Mouse (Mus musculus) stomach, postnatal 0 days (tissue): ENCODE data around the gene Trim37. TPM values are rescaled to one million over a fixed set of nuclear protein-coding genes. Genes with fewer than 3 reads are reported as not detected.
A peak's percentile ranks its signal among the peaks of the same experiment; 100 is the strongest.
"Not testable (repeated sequence)": the region's sequence is repeated elsewhere in the genome, so short reads cannot be mapped to it uniquely, and the experiment has no call there.

Experiments used
- ATAC-seq: fragments of 200-750 bp; cut with Nextera tagmentation; 2 replicates; pipeline ENCODE4 v1.8.0; 2017; ENCODE audit not compliant: low FRiP score, low TSS enrichment
- DNase-seq: peaks from one replicate; pipeline ENCODE4 v3.0.0-alpha.2; 2016; ENCODE audit warnings: low spot score
- H3K27ac ChIP-seq: fragments of 300-500 bp; sonication (generic); replicated peaks from 2 replicates; pipeline ENCODE4 v1.5.1; 2014; ENCODE audit warnings: mild to moderate bottlenecking, control low read depth
- H3K27me3 ChIP-seq: fragments of 300-500 bp; sonication (generic); 2 replicates; pipeline ENCODE4 v1.6.1; 2014; ENCODE audit warnings: low read length; ENCODE audit not compliant: control insufficient read depth, insufficient read depth
- H3K36me3 ChIP-seq: fragments of 300-500 bp; sonication (generic); 2 replicates; pipeline ENCODE4 v1.6.1; 2014; ENCODE audit warnings: low read length, mixed read lengths; ENCODE audit not compliant: control insufficient read depth, insufficient read depth
- H3K4me1 ChIP-seq: fragments of 300-500 bp; sonication (generic); replicated peaks from 2 replicates; pipeline ENCODE4 v1.6.1; 2014; ENCODE audit warnings: antibody characterized with exemption; ENCODE audit not compliant: control insufficient read depth, insufficient read depth
- H3K4me2 ChIP-seq: fragments of 300-500 bp; sonication (generic); replicated peaks from 2 replicates; pipeline ENCODE4 v1.6.1; 2014; ENCODE audit warnings: low read depth, mild to moderate bottlenecking, control low read depth, moderate library complexity
- H3K4me3 ChIP-seq: fragments of 300-500 bp; sonication (generic); 2 replicates; pipeline ENCODE4 v1.5.1; 2014; ENCODE audit warnings: low read depth, low read length, control low read depth
- H3K9ac ChIP-seq: fragments of 300-500 bp; sonication (generic); 2 replicates; pipeline ENCODE4 v1.6.1; 2014; ENCODE audit warnings: mild to moderate bottlenecking, low read length, control low read depth, mixed read lengths
- H3K9me3 ChIP-seq: fragments of 300-500 bp; sonication (generic); 2 replicates; pipeline ENCODE4 v1.6.1; 2016; ENCODE audit warnings: low read length; ENCODE audit not compliant: control insufficient read depth
- CTCF ChIP-seq: IDR thresholded peaks from 2 replicates; pipeline ENCODE4 v1.5.1; 2016; ENCODE audit warnings: antibody characterized with exemption, low read depth, mild to moderate bottlenecking, moderate library complexity
- EP300 ChIP-seq: optimal IDR thresholded peaks from 2 replicates; pipeline ENCODE3; 2016; ENCODE audit warnings: antibody characterized with exemption
- WGBS: fragments of 180-500 bp; shearing (Covaris S2); extraction: QIAGEN DNeasy Blood & Tissue Kit; methylation state at CpG from one replicate; pipeline ENCODE4 v1.1.7; 2014; 5-methylcytosine and 5-hydroxymethylcytosine counted together
- microRNA counts: library from miRNA; unstranded; fragments of <30 nt; microRNA quantifications from one replicate; lab custom pipeline; 2015
- microRNA-seq: library from miRNA; unstranded; fragments of <30 nt; microRNA quantifications from one replicate; pipeline ENCODE4, GENCODE M21; 2016
- polyA plus RNA-seq: library from polyadenylated mRNA; unstranded; fragments of >200 nt; fragmentation: Nextera tagmentation; extraction: Ambion mirVana; gene quantifications from 2 replicates; pipeline ENCODE4 v1.2.1, GENCODE M21; 2015

The Trim37 gene
- polyA plus RNA-seq, 1 experiment from 2014 or later = 8.8 TPM

DNA sequence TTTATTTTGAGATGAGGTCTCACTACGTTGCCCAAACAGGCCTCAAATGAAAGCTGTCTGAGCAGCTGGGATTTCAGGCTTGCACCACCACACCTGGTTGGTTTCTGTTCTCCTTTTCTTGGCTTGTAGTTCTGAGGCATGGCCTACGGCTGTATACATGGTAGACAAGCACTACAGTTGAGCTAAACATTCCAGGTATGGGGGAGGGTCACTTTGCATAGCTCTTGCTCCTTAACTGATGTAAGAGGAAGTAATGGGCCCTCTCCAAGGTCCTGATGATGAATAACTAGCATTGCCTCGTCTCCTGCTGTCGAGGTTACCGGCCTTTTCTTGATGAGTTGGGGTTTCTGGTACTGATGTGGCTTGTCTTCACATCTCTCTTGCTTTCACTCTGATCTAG lies 127.3 kb downstream of the Trim37 start:
- Histone ChIP-seq H3K9me3 (no peaks in the 10 kb centered on the region), H3K36me3 (no peaks in the 10 kb centered on the region), H3K4me3 (no peak overlapping the region), H3K27ac (no peak overlapping the region), H3K4me2 (no peak overlapping the region), H3K27me3 (no peaks in the 10 kb centered on the region), H3K9ac (no peak overlapping the region), H3K4me1 (no peaks in the 10 kb centered on the region)
- DNase-seq = no peak
- WGBS = 43% methylated on average over 5 of the region's 5 CpGs
- ATAC-seq = no peak
- no peak for TF ChIP-seq EP300
- no peak for TF ChIP-seq CTCF

DNA sequence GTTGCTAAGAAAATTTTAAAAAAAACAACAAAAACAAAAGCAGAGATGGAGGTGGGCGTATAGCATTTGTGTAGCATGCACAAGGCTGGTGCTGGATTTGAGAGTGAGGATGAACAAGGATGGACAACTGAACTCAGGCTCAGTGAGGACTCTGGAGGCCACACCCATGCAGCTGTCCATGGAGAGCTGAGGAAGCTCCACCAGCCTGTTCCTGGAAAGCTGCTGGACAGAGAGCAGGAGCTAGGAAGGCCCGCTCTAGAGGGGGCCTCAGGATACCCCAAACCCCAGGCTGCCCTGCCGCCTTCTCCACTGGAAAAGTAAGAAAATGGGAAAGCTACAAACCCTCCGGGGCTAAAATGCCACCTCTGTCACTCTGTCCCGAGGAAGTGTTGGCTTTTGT lies 130.4 kb downstream of the Trim37 start:
- TF ChIP-seq CTCF (no peak), EP300 (no peak)
- Histone ChIP-seq H3K4me3 (no peak overlapping the region), H3K9ac (no peak overlapping the region), H3K27me3 (no peaks in the 10 kb centered on the region), H3K27ac (no peak overlapping the region), H3K4me1 (no peaks in the 10 kb centered on the region), H3K9me3 (no peaks in the 10 kb centered on the region), H3K4me2 (no peak overlapping the region), H3K36me3 (no peaks in the 10 kb centered on the region)
- no peak for DNase-seq
- ATAC-seq = no peak
- WGBS = 85% methylated on average over 5 of the region's 5 CpGs

DNA sequence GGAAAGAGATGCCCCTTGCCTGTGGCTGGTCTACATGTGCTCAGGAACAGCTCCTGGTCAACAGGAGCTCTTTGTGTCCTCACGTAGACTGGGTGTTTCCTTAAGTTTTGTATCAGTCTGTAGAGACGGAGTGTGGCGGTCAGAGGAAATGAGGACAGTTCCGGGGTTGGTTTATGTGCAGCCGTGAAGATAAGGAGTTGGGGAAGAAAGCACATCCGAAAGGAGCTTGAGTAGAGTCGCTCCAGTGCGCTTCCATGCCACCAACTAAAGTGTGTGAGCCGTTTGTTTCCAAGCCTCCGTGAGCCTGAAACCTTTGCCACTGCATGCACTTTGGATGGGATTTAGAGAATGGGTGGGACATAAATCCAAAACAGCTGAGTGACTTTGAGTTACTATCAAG lies 132.9 kb downstream of the Trim37 start:
- H3K36me3 ChIP-seq = no peaks in the 10 kb centered on the region
- H3K27me3 ChIP-seq = no peaks in the 10 kb centered on the region
- H3K4me3 ChIP-seq = no peak overlapping the region
- H3K27ac ChIP-seq = no peak overlapping the region
- H3K9ac ChIP-seq = no peak overlapping the region
- no peak for TF ChIP-seq EP300
- no peak for TF ChIP-seq CTCF
- DNase-seq (no peak), ATAC-seq (no peak)
- H3K9me3 ChIP-seq = no peaks in the 10 kb centered on the region
- H3K4me2 ChIP-seq = no peak overlapping the region
- 68% methylated on average over 10 of the region's 10 CpGs for WGBS
- H3K4me1 ChIP-seq = no peaks in the 10 kb centered on the region

DNA sequence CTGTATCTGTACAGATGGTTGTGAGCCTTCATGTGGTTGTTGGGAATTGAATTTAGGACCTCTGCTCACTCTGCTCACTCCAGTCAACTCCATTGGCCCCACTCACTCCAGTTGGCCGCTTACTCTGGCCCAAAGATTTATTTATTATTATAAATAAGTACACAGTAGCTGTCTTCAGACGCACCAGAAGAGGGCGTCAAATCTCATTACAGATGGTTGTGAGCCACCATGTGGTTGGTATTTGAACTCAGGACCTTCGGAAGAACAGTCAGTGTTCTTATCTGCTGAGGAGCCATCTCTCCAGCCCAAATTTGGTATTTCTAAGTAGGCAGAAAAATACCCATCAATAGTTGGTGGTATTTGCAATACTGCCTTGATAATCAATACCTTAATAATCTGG lies 134.8 kb downstream of the Trim37 start:
- not testable (repeated sequence) for H3K9ac ChIP-seq, H3K9me3 ChIP-seq, H3K36me3 ChIP-seq, H3K27me3 ChIP-seq, H3K4me2 ChIP-seq, H3K4me3 ChIP-seq, H3K4me1 ChIP-seq, DNase-seq, ATAC-seq, H3K27ac ChIP-seq
- 68% methylated on average over 4 of the region's 4 CpGs for WGBS
- peak; percentile 53 for TF ChIP-seq CTCF

DNA sequence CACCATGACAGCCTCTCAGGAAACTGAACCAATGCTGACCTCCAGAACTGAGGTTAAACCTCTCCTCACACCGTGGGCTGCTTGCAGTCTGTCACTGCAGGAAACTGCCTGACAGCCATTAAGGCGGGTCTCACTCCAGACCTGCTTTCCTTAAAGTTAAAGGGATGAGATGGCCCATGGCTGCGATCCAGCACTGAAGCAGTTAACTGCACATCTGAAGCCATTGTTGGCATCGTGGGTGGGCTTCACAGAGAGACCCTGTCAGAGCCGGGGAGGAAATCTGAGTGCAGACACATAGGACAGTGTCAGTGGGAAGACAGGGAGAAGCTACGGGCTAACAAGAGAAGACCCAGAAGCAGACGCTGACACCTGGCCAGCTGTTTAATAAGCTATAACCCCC lies 137.1 kb downstream of the Trim37 start:
- Histone ChIP-seq H3K9ac (no peak overlapping the region), H3K4me3 (no peak overlapping the region), H3K27ac (no peak overlapping the region), H3K27me3 (no peaks in the 10 kb centered on the region), H3K36me3 (no peaks in the 10 kb centered on the region), H3K4me2 (no peak overlapping the region), H3K9me3 (no peaks in the 10 kb centered on the region), H3K4me1 (no peaks in the 10 kb centered on the region)
- DNase-seq (no peak), ATAC-seq (no peak)
- TF ChIP-seq EP300 (no peak), CTCF (no peak)
- 22% methylated on average over 7 of the region's 7 CpGs for WGBS

DNA sequence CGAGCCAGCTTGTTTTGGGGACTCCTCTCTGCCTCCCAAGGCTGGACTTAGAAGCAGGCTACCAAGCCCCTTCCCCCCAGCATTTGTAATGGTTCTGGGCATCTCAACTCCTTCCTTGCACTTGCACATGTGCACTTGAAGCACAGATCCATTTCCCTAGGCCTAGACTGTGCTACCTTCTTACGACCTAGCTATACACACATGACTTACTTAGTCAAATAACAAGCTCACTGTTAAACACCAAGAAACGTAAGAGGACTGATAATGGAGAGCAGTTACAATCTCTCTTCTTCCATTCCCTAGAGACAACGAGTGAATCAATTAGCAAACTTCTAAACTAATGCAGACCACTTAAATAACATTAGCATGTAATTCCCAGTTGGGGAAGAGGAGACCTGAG lies 139.4 kb downstream of the Trim37 start:
- TF ChIP-seq EP300 = no peak
- Histone ChIP-seq H3K4me2 (no peak overlapping the region), H3K27ac (no peak overlapping the region), H3K4me3 (no peak overlapping the region), H3K36me3 (no peaks in the 10 kb centered on the region), H3K9me3 (no peaks in the 10 kb centered on the region), H3K27me3 (no peaks in the 10 kb centered on the region), H3K4me1 (no peaks in the 10 kb centered on the region), H3K9ac (no peak overlapping the region)
- ATAC-seq (no peak), DNase-seq (no peak)
- WGBS = 58% methylated on average over 4 of the region's 4 CpGs

DNA sequence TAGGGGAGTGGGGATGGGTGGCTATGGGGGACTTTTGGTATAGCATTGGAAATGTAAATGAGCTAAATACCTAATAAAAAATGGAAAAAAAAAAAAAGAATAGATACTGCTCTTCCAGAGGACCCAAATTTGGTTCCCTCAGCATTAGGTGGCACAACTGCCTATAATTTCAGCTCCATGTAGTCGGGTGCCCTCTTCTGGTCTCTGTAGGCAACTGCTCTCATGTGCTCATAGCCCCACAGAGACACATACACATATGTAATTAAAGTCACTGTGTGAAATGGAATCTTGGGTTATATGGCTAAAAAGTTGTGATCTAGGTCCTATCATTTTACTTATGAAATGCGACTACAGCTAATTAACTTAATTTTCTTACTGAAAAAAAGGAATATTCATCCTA lies 141.9 kb downstream of the Trim37 start:
- Histone ChIP-seq H3K9me3 (no peaks in the 10 kb centered on the region), H3K9ac (no peak overlapping the region), H3K4me2 (no peak overlapping the region), H3K4me1 (no peaks in the 10 kb centered on the region), H3K27me3 (no peaks in the 10 kb centered on the region), H3K27ac (no peak overlapping the region), H3K36me3 (no peaks in the 10 kb centered on the region), H3K4me3 (no peak overlapping the region)
- DNase-seq = no peak
- ATAC-seq = no peak
- TF ChIP-seq CTCF (peak; percentile 40), EP300 (no peak)
- 85% methylated on average over 2 of the region's 2 CpGs for WGBS

MicroRNA genes within 50 kb of the gene (microRNA counts, 519-probe panel; counts per million panel counts)
- 6,270 counts per million, percentile 80 among the panel's probes with 10 or more counts for microRNA mmu-miR-301a (lab: Ali Mortazavi, UCI)

Small RNA genes lying within 50 kb of the gene (microRNA-seq; reads per million reads assigned to microRNA genes)
- gene Mir301 = 869 reads per million, percentile 70 among the genes with 10 or more reads in this experiment

Other genes starting within 250 kb of the Trim37 start
- gene Ypel2, start 133.4 kb upstream of the Trim37 start, polyA plus RNA-seq = 3.9 and 4.0 TPM in 2 replicates
- 51.2 and 54.8 TPM in 2 replicates for gene Gdpd1, start 53.0 kb upstream of the Trim37 start, polyA plus RNA-seq
- 10.3 and 10.8 TPM in 2 replicates for gene Smg8, start 40.3 kb upstream of the Trim37 start, polyA plus RNA-seq
- 1.0 and 1.2 TPM in 2 replicates for gene Prr11, start 18.4 kb upstream of the Trim37 start, polyA plus RNA-seq
- 13.4 and 16.7 TPM in 2 replicates for gene Ska2, start 17.8 kb upstream of the Trim37 start, polyA plus RNA-seq
- 0.84 and 1.1 TPM in 2 replicates for gene Ppm1e, start 231.9 kb downstream of the Trim37 start, polyA plus RNA-seq